Mouse (Mus musculus) lung, adult 18-20 months (tissue): ENCODE results near the gene Gm3468.
"Not testable (repeated sequence)": the region's sequence is repeated elsewhere in the genome, so short reads cannot be mapped to it uniquely, and the experiment has no call there.

Source experiments
- DNase-seq, 2 experiments: peaks; one replicate each; pipeline ENCODE4 v3.0.0; 2022; ENCODE audit warnings: mixed read lengths in 2 of 2

Gm3468 gene

GRCm38 (mm10) chr14:6108272-6108925 lies at the start of gene Gm3468:
Gene Gm3468, minus strand, starts transcription at chr14:6108665.
- DNase-seq: peak; percentile 14 to 37

GRCm38 (mm10) chr14:6125707-6126106 lies 17.2 kb upstream of the Gm3468 start, which contains the start of gene Gm3476:
Gene Gm3476, minus strand, starts transcription at chr14:6125807.
- DNase-seq: not testable (repeated sequence)

- not testable (repeated sequence) for DNase-seq
These were observed 965 bp downstream of the Gm3468 start for GRCm38 (mm10) chr14:6107500-6107899.

- DNase-seq: not testable (repeated sequence)
These were observed 14.6 kb downstream of the Gm3468 start, which contains the start of gene Gm8206 for GRCm38 (mm10) chr14:6093842-6094241. Gene Gm8206, minus strand, starts transcription at chr14:6093942.

- not testable (repeated sequence) for DNase-seq
These were observed 50.3 kb downstream of the Gm3468 start, which contains the start of gene Gm6337 for GRCm38 (mm10) chr14:6058167-6058566. Gene Gm6337, minus strand, starts transcription at chr14:6058267.
